In genomic region chr5:125533225-125533900, GRCm38 (mm10) we compare ENCODE assay signal across 9 mouse cellular contexts. TPM values are rescaled to one million over a fixed set of nuclear protein-coding genes. Genes with fewer than 3 reads are reported as not detected.
DNase-seq lines count a peak whose midpoint lies in the region; ATAC-seq and TF ChIP-seq lines count a peak whose summit lies in the region.
"Had no signal": no experiment of that assay in that cellular context is flagged by ENCODE, and none has a peak within 500 bp of the region (broad histone marks: within the 10 kb centered on the region; RNA-seq: fewer than 3 reads in every experiment).

No protein-coding gene starts in this region.

- H3K4me2 ChIP-seq in kidney, embryonic 14.5 days (replicated peaks; ENCODE audit: low read depth, low read length) = peak overlapping the region; percentile 90
- H3K4me2 ChIP-seq in embryonic facial prominence, embryonic 15.5 days (replicated peaks) = peak overlapping the region; percentile 89

- no peak for ATAC-seq in kidney, embryonic 14.5 days (ENCODE audit: low FRiP score, low TSS enrichment)
- ATAC-seq in embryonic facial prominence, embryonic 15.5 days (ENCODE audit: insufficient number of reproducible peaks, low FRiP score, low TSS enrichment, low read depth) = no peak; the same call in 1 of the 2 replicates

- peaks cover 20% of the 10 kb centered on the region; the same call in 1 of the 2 replicates for H3K4me1 ChIP-seq in kidney, embryonic 14.5 days (ENCODE audit: control insufficient read depth, insufficient read depth, low read length)
- H3K4me1 ChIP-seq in embryonic facial prominence, embryonic 15.5 days = peaks cover 16% of the 10 kb centered on the region
- H3K4me1 ChIP-seq in kidney, adult 2 months (ENCODE audit: control insufficient read depth, insufficient read depth, low read length) = no peaks in the 10 kb centered on the region

- H3K9ac ChIP-seq in kidney, embryonic 14.5 days (ENCODE audit: low read depth, low read length) = peak overlapping the region; percentile 51; the same call in 1 of the 2 replicates
- H3K9ac ChIP-seq in embryonic facial prominence, embryonic 15.5 days = no peak overlapping the region

- H3K4me3 ChIP-seq in kidney, embryonic 14.5 days (ENCODE audit: low read length) = peak overlapping the region; percentile 47
- peak overlapping the region; percentile 50 for H3K4me3 ChIP-seq in embryonic facial prominence, embryonic 15.5 days (replicated peaks)
- H3K4me3 ChIP-seq in kidney, adult 2 months (ENCODE audit: insufficient read depth, low read depth, low read length) = no peak overlapping the region

- under 1% methylated on average over 24 of the region's 24 CpGs for WGBS in kidney, embryonic 14.5 days
- 2% methylated on average over 24 of the region's 24 CpGs for WGBS in embryonic facial prominence, embryonic 15.5 days
- WGBS in kidney, adult 2 months = 3% methylated on average over 24 of the region's 24 CpGs

- no peak for TF ChIP-seq CTCF in kidney, adult 2 months (conservative IDR thresholded peaks at IDR 0.05; ENCODE audit: insufficient read depth, insufficient read length, low read depth, low read length)

- no peaks in the 10 kb centered on the region for H3K36me3 ChIP-seq in kidney, embryonic 14.5 days (ENCODE audit: control insufficient read depth, insufficient read depth, low read length)
- no peaks in the 10 kb centered on the region for H3K36me3 ChIP-seq in embryonic facial prominence, embryonic 15.5 days
- H3K36me3 ChIP-seq in kidney, adult 2 months (ENCODE audit: control insufficient read depth, insufficient read depth, low read length) = no peaks in the 10 kb centered on the region

- no peak for TF ChIP-seq POLR2A in kidney, adult 2 months (IDR thresholded peaks at IDR 0.05; ENCODE audit: low read depth, low read length)

- H3K27me3 ChIP-seq in kidney, embryonic 14.5 days (ENCODE audit: control insufficient read depth, insufficient read depth, low read length) = peaks cover 48% of the 10 kb centered on the region
- H3K27me3 ChIP-seq in embryonic facial prominence, embryonic 15.5 days = peaks cover 83% of the 10 kb centered on the region
- no peaks in the 10 kb centered on the region for H3K27me3 ChIP-seq in kidney, adult 2 months (replicated peaks; ENCODE audit: control insufficient read depth, insufficient read depth, low read length)

- no peak overlapping the region for H3K27ac ChIP-seq in kidney, embryonic 14.5 days (ENCODE audit: low read depth, low read length)
- H3K27ac ChIP-seq in embryonic facial prominence, embryonic 15.5 days (replicated peaks) = no peak overlapping the region
- no peak overlapping the region for H3K27ac ChIP-seq in kidney, adult 2 months (ENCODE audit: insufficient read depth, low read depth, low read length)
- H3K27ac ChIP-seq: macrophage had no signal

- DNase-seq in kidney, postnatal 4 days = no peak
- DNase-seq in left cerebral cortex, adult 18-20 months (ENCODE audit: low spot score in 2 of 2) = peak; percentile 58
- DNase-seq in right cerebral cortex, adult 18-20 months = peak; percentile 60
- DNase-seq in thymus, postnatal 36 days = no peak
- no peak for DNase-seq in adrenal gland, adult 18-20 months (ENCODE audit: low spot score in 2 of 2)
- no peak for DNase-seq in kidney, adult 2 months

- no peaks in the 10 kb centered on the region for H3K9me3 ChIP-seq in kidney, embryonic 14.5 days (ENCODE audit: control insufficient read depth, low read length)
- H3K9me3 ChIP-seq in embryonic facial prominence, embryonic 15.5 days (replicated peaks) = no peaks in the 10 kb centered on the region

RNA-seq across cellular contexts. Expression of gene Tmem132b, which starts 1.8 kb away (rescaled TPM):
- polyA plus RNA-seq in kidney, embryonic 14.5 days (2014; fragmentation: Nextera tagmentation; extraction: Ambion mirVana) = 0.24 and 0.46 TPM in 2 replicates
- 0.15 and 0.22 TPM in 2 replicates for polyA plus RNA-seq in embryonic facial prominence, embryonic 15.5 days (2015; fragmentation: Nextera tagmentation; extraction: Ambion mirVana)
- total RNA-seq in left cerebral cortex, adult 18-20 months (2021) = 100 to 1,000 TPM; 116 to 123 TPM
- total RNA-seq in adrenal gland, adult 18-20 months (2021) = 1 to 10 TPM; 2.0 to 2.1 TPM
- 0.01 TPM in 1 of 2 replicates, not detected in the other for polyA plus RNA-seq in kidney, adult 2 months (2012; rRNA removed)
- polyA plus RNA-seq: macrophage had no signal

RNA-seq across cellular contexts. Expression of gene Aacs, which starts 57.7 kb away (rescaled TPM):
- polyA plus RNA-seq in kidney, embryonic 14.5 days (2014; fragmentation: Nextera tagmentation; extraction: Ambion mirVana) = 21.0 and 36.6 TPM in 2 replicates
- 42.5 and 46.3 TPM in 2 replicates for polyA plus RNA-seq in embryonic facial prominence, embryonic 15.5 days (2015; fragmentation: Nextera tagmentation; extraction: Ambion mirVana)
- total RNA-seq in left cerebral cortex, adult 18-20 months (2021) = 10 to 100 TPM; 45.7 to 49.5 TPM
- total RNA-seq in adrenal gland, adult 18-20 months (2021) = 100 to 1,000 TPM in 1 of 2 experiments, 10 to 100 TPM in 1; 90.2 to 165 TPM
- 102 and 131 TPM in 2 replicates for polyA plus RNA-seq in kidney, adult 2 months (2012; rRNA removed)

Comparison
In these comparisons a context has a peak if more than half of its experiments do, and no peak if none do; other contexts are left out.
1. DNase-seq: peak in left cerebral cortex, adult 18-20 months (2 of 2) and right cerebral cortex, adult 18-20 months (single experiment); none in kidney, postnatal 4 days (0 of 2), thymus, postnatal 36 days (0 of 2), adrenal gland, adult 18-20 months (0 of 2) and kidney, adult 2 months (single experiment).